Mouse (Mus musculus) adrenal gland, adult 18-20 months (tissue): ENCODE data around the gene Lbx1. TPM values are rescaled to one million over a fixed set of nuclear protein-coding genes. Genes with fewer than 3 reads are reported as not detected.
A peak's percentile ranks its signal among the peaks of the same experiment; 100 is the strongest.

Experiments used
- DNase-seq, 2 experiments: peaks; one replicate each; pipeline ENCODE4 v3.0.0; 2021 to 2022; ENCODE audit warnings: low spot score in 2 of 2
- long read RNA-seq, 2 experiments: library from polyadenylated mRNA; stranded (forward); transcript quantifications; one replicate each; pipeline ENCODE4 v2.0.0; 2021
- total RNA-seq, 2 experiments: library from RNA; stranded (reverse); gene quantifications; 1 replicate in 1 of 2; 2 replicates in 1 of 2; pipeline ENCODE4 v1.2.3; 2021

The Lbx1 gene
- under 1 TPM in 1 of 2 experiments, not detected in 1; 0.22 TPM for total RNA-seq
- long read RNA-seq, experiment 1 = 0 reads
- long read RNA-seq, experiment 2, partial matches to known transcripts = 0 of 1 reads
- long read RNA-seq, experiment 2, other reads (novel, unspliced or antisense) = 1 of 1 reads

- no peak for DNase-seq
These were observed at the start of gene Lbx1 for GRCm38 (mm10) chr19:45235766-45236362. TSS of gene Lbx1 (minus strand) at chr19:45235812.

- DNase-seq = peak; percentile 56 to 62
These were observed 47.7 kb upstream of the Lbx1 start for GRCm38 (mm10) chr19:45283302-45283701.

GRCm38 (mm10) chr19:45276196-45276595 lies 40.6 kb upstream of the Lbx1 start:
- DNase-seq = no peak

GRCm38 (mm10) chr19:45271986-45272385 lies 36.4 kb upstream of the Lbx1 start:
- DNase-seq = no peak

- no peak for DNase-seq
These were observed 27.4 kb upstream of the Lbx1 start for GRCm38 (mm10) chr19:45262995-45263394.

GRCm38 (mm10) chr19:45257414-45258326 lies 22.1 kb upstream of the Lbx1 start:
- DNase-seq = no peak

- no peak for DNase-seq
These were observed 19.2 kb upstream of the Lbx1 start for GRCm38 (mm10) chr19:45254806-45255205.

GRCm38 (mm10) chr19:45252436-45252835 lies 16.8 kb upstream of the Lbx1 start:
- DNase-seq = no peak

GRCm38 (mm10) chr19:45248691-45249090 lies 13.1 kb upstream of the Lbx1 start:
- DNase-seq = no peak

- peak; percentile 21 to 54 for DNase-seq
These were observed 8.5 kb upstream of the Lbx1 start for GRCm38 (mm10) chr19:45243918-45244700.

GRCm38 (mm10) chr19:45243264-45243602 lies 7.6 kb upstream of the Lbx1 start:
- no peak for DNase-seq

- no peak for DNase-seq
These were observed 7.0 kb upstream of the Lbx1 start for GRCm38 (mm10) chr19:45242348-45243263.

- no peak for DNase-seq
These were observed 6.4 kb upstream of the Lbx1 start for GRCm38 (mm10) chr19:45242017-45242347.

GRCm38 (mm10) chr19:45240026-45240425 lies 4.4 kb upstream of the Lbx1 start:
- DNase-seq = no peak

- DNase-seq = no peak
These were observed 3.6 kb upstream of the Lbx1 start for GRCm38 (mm10) chr19:45239191-45239590.

GRCm38 (mm10) chr19:45237665-45238209 lies 2.1 kb upstream of the Lbx1 start:
- DNase-seq = no peak

GRCm38 (mm10) chr19:45237099-45237498 lies 1.5 kb upstream of the Lbx1 start:
- DNase-seq = no peak

GRCm38 (mm10) chr19:45236363-45236942 lies 841 bp upstream of the Lbx1 start:
- DNase-seq = no peak

- DNase-seq = peak in 1 of 2 experiments; percentile 19
These were observed 276 bp downstream of the Lbx1 start for GRCm38 (mm10) chr19:45235331-45235741.

GRCm38 (mm10) chr19:45234771-45235231 lies 811 bp downstream of the Lbx1 start:
- DNase-seq = no peak
